Mouse (Mus musculus) heart, adult 18-20 months (tissue): ENCODE results near the gene Prkcb. TPM values are rescaled to one million over a fixed set of nuclear protein-coding genes. Genes with fewer than 3 reads are reported as not detected.

Experiments
- DNase-seq, 2 experiments: peaks; one replicate each; pipeline ENCODE4 v3.0.0; 2021 to 2022; ENCODE audit warnings: mixed read lengths in 1 of 2
- total RNA-seq, 2 experiments: library from RNA; stranded (reverse); gene quantifications; 2 replicates each; pipeline ENCODE4 v1.2.3; 2021

Gene Prkcb
- total RNA-seq, 2 experiments from 2014 or later = 3.4 to 8.6 TPM

GRCm38 (mm10) chr7:122675207-122675606 lies 386.7 kb downstream of the Prkcb start:
- no peak for DNase-seq

Other genes with a start within 250 kb of the Prkcb start
- gene Ubfd1, start 221.6 kb upstream of the Prkcb start, total RNA-seq = 10 to 100 TPM; 36.1 to 41.1 TPM
- gene Ears2, start 221.5 kb upstream of the Prkcb start, total RNA-seq = 10 to 100 TPM; 12.3 to 13.4 TPM
- gene Ndufab1, start 186.9 kb upstream of the Prkcb start, total RNA-seq = 1,000 to 10,000 TPM; 1,776 to 1,815 TPM
- gene Palb2, start 155.8 kb upstream of the Prkcb start, total RNA-seq = under 1 TPM; 0.92 to 0.95 TPM
- 10 to 100 TPM; 26.4 to 28.3 TPM for gene Dctn5, start 155.7 kb upstream of the Prkcb start, total RNA-seq
- gene Plk1, start 129.3 kb upstream of the Prkcb start, total RNA-seq = under 1 TPM; 0.41 to 0.94 TPM
- not detected for gene Ern2, start 102.5 kb upstream of the Prkcb start, total RNA-seq
- gene Chp2, start 69.3 kb upstream of the Prkcb start, total RNA-seq = 1 to 10 TPM; 3.7 to 3.8 TPM